Mouse (Mus musculus): ENCODE data around the gene Gm20538. TPM values are rescaled to one million over a fixed set of nuclear protein-coding genes. Genes with fewer than 3 reads are reported as not detected.

The Gm20538 gene
- polyA plus RNA-seq, 1 experiment from 2014 or later: not detected

DNA sequence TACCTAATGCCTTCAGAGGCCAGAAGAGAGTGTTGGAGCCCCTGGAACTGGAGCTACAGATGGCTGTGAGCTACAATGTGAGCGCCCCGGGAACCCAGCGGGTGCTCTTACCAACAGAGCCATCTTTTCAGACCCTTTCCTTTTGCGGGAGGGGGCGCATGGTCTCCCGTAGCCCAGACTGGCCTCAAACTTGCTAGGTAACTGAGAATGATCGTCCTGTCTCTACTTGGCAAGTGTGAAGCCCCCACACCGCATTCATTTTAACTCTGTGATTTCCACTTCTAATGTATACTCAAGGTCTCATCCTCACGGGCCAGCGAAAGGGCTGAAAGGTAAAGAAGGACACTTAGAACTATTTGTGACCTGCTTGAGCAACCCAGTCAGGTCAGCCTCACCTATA is 8.3 kb downstream of the Gm20538 start:
- no peak overlapping the region for H3K4me3 ChIP-seq (ENCODE audit: low read depth, low read length)
- no peak for DNase-seq
- no peak overlapping the region for H3K9ac ChIP-seq (replicated peaks)
- no peaks in the 10 kb centered on the region for H3K4me1 ChIP-seq (ENCODE audit: insufficient read depth)
- peaks cover 5% of the 10 kb centered on the region; the same call in 1 of the 2 replicates for H3K27me3 ChIP-seq (ENCODE audit: insufficient read depth, low read length)
- WGBS (ENCODE audit: insufficient replicate concordance): 67% methylated on average over 10 of the region's 10 CpGs
- H3K9me3 ChIP-seq (ENCODE audit: low read length): peaks cover 8% of the 10 kb centered on the region
- ATAC-seq: no peak
- H3K36me3 ChIP-seq (replicated peaks; ENCODE audit: insufficient read depth, low read length): peaks cover 13% of the 10 kb centered on the region
- TF ChIP-seq EP300 (IDR thresholded peaks at IDR 0.05; ENCODE audit: low read depth) (no peak), CTCF (IDR thresholded peaks at IDR 0.05; ENCODE audit: low read depth) (no peak)
- no peak overlapping the region for H3K27ac ChIP-seq (ENCODE audit: low read depth)
- H3K4me2 ChIP-seq (ENCODE audit: low read depth, low read length): 0 out of 2 replicates have a peak overlapping the region, but pooled peaks have one; percentile 85

DNA sequence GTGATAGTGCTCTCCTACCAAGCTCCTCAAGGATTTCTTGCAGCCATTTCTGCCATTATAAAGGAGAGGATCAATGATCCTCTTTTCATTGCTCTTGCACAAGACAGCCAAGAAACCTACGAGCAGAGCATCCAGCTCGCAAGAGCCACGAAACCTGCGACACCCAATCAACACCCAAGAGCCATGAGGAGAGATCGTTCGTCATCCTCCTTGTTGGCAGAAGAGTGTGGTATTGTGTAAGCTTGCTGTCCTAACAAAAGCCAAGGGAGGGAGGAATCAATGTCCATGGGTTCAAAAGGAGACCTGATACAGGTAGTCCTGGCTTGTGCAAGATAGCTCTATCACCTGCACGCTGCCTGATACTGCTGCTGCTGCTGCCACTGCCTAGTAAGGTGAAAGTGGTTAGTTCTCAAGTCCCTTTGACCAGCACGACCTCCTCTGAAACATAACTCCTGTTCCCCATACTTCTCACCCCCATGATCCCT is 9.9 kb downstream of the Gm20538 start:
- H3K4me3 ChIP-seq (ENCODE audit: low read depth, low read length): no peak overlapping the region
- no peaks in the 10 kb centered on the region for H3K36me3 ChIP-seq (replicated peaks; ENCODE audit: insufficient read depth, low read length)
- no peak overlapping the region for H3K9ac ChIP-seq (replicated peaks)
- ATAC-seq: peak; percentile 78
- H3K4me2 ChIP-seq (ENCODE audit: low read depth, low read length): no peak overlapping the region
- peaks cover 8% of the 10 kb centered on the region for H3K9me3 ChIP-seq (ENCODE audit: low read length)
- DNase-seq: no peak
- no peaks in the 10 kb centered on the region for H3K4me1 ChIP-seq (ENCODE audit: insufficient read depth)
- H3K27me3 ChIP-seq (ENCODE audit: insufficient read depth, low read length): peaks cover 5% of the 10 kb centered on the region; the same call in 1 of the 2 replicates
- TF ChIP-seq CTCF (IDR thresholded peaks at IDR 0.05; ENCODE audit: low read depth) (no peak), EP300 (IDR thresholded peaks at IDR 0.05; ENCODE audit: low read depth) (no peak)
- WGBS (ENCODE audit: insufficient replicate concordance): 68% methylated on average over 8 of the region's 8 CpGs
- H3K27ac ChIP-seq (ENCODE audit: low read depth): no peak overlapping the region

GRCm38 (mm10) chr19:44537416-44537815 is 15.2 kb downstream of the Gm20538 start:
- TF ChIP-seq EP300 (IDR thresholded peaks at IDR 0.05; ENCODE audit: low read depth) (no peak), CTCF (IDR thresholded peaks at IDR 0.05; ENCODE audit: low read depth) (no peak)
- no peak overlapping the region for H3K4me3 ChIP-seq (ENCODE audit: low read depth, low read length)
- no peaks in the 10 kb centered on the region for H3K27me3 ChIP-seq (ENCODE audit: insufficient read depth, low read length)
- no peak overlapping the region for H3K27ac ChIP-seq (ENCODE audit: low read depth)
- no peak for ATAC-seq
- no peak for DNase-seq
- H3K4me2 ChIP-seq (ENCODE audit: low read depth, low read length): no peak overlapping the region
- WGBS (ENCODE audit: insufficient replicate concordance): 76% methylated on average over 8 of the region's 8 CpGs
- H3K36me3 ChIP-seq (replicated peaks; ENCODE audit: insufficient read depth, low read length): no peaks in the 10 kb centered on the region
- H3K4me1 ChIP-seq (ENCODE audit: insufficient read depth): no peaks in the 10 kb centered on the region
- H3K9me3 ChIP-seq (ENCODE audit: low read length): peaks cover 8% of the 10 kb centered on the region
- no peak overlapping the region for H3K9ac ChIP-seq (replicated peaks)

DNA sequence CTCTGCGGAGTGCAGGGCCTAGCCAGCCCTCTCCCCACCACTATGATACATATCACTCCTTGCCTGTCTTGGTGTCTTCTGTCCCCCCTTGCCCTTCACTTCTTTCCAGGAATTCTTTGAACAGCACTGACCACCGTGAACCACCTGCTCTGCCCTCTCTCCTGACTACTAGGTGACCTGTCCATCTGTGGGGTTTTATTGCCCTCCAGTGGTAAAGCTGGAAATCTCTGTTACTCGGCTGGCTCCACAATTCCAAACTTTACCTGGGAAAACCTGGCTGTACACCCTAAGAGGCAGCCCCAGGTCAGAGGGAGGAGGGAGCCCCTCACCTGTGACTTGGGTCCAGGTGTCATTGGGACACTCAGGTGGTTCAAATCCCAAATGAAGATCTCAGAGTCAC is 17.3 kb downstream of the Gm20538 start:
- no peaks in the 10 kb centered on the region for H3K36me3 ChIP-seq (replicated peaks; ENCODE audit: insufficient read depth, low read length)
- no peak overlapping the region for H3K4me2 ChIP-seq (ENCODE audit: low read depth, low read length)
- H3K4me1 ChIP-seq (ENCODE audit: insufficient read depth): no peaks in the 10 kb centered on the region
- H3K27ac ChIP-seq (ENCODE audit: low read depth): no peak overlapping the region
- H3K4me3 ChIP-seq (ENCODE audit: low read depth, low read length): no peak overlapping the region
- 34% methylated on average over 3 of the region's 3 CpGs for WGBS (ENCODE audit: insufficient replicate concordance)
- peaks cover 3% of the 10 kb centered on the region; the same call in 1 of the 2 replicates for H3K9me3 ChIP-seq (ENCODE audit: low read length)
- no peak for DNase-seq
- no peak for ATAC-seq
- no peaks in the 10 kb centered on the region for H3K27me3 ChIP-seq (ENCODE audit: insufficient read depth, low read length)
- no peak overlapping the region for H3K9ac ChIP-seq (replicated peaks)
- TF ChIP-seq CTCF (IDR thresholded peaks at IDR 0.05; ENCODE audit: low read depth) (peak; percentile 54), EP300 (IDR thresholded peaks at IDR 0.05; ENCODE audit: low read depth) (no peak)

- ATAC-seq (no peak), DNase-seq (no peak)
- 71% methylated on average over 6 of the region's 6 CpGs for WGBS (ENCODE audit: insufficient replicate concordance)
- TF ChIP-seq EP300 (IDR thresholded peaks at IDR 0.05; ENCODE audit: low read depth): no peak
- TF ChIP-seq CTCF (IDR thresholded peaks at IDR 0.05; ENCODE audit: low read depth): no peak
- Histone ChIP-seq H3K4me3 (ENCODE audit: low read depth, low read length) (no peak overlapping the region), H3K4me1 (ENCODE audit: insufficient read depth) (no peaks in the 10 kb centered on the region), H3K4me2 (ENCODE audit: low read depth, low read length) (no peak overlapping the region), H3K36me3 (replicated peaks; ENCODE audit: insufficient read depth, low read length) (no peaks in the 10 kb centered on the region), H3K27ac (ENCODE audit: low read depth) (no peak overlapping the region), H3K9ac (replicated peaks) (no peak overlapping the region), H3K9me3 (ENCODE audit: low read length) (no peaks in the 10 kb centered on the region), H3K27me3 (ENCODE audit: insufficient read depth, low read length) (no peaks in the 10 kb centered on the region)
Observed at GRCm38 (mm10) chr19:44530018-44530417, 22.6 kb downstream of the Gm20538 start.

DNA sequence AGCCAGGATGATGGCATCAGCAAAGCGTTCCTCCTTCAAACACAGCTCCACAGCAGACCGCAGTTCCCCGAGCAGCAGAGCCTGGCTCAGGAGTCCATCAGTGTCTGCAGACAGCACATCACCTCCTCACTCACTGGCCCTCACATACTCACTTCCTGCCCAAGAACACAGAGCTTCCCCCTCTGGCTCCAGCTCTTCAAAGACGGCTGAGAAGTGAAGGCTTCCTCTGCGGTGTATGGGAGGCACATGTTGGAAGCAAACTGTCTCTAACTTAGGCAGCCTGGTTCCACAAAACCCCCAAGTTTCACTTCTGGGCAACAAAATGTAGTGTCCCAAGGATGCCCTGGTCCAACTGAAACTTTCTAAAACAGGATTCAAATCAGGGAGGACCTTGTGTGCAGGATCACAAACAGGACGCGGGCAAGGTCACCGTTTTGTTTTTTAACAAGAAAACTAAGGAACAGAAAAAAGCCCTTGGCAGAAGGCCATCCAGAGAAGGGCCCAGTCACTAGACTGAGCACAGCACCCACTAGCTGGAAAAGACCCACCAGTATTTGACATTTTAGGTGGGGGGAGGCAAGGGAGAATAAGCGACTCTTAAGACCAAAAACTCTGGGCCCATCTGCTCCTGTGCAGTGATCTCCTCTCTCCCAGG is 27.0 kb downstream of the Gm20538 start:
- H3K9me3 ChIP-seq (ENCODE audit: low read length): no peaks in the 10 kb centered on the region
- ATAC-seq: no peak
- no peak overlapping the region for H3K27ac ChIP-seq (ENCODE audit: low read depth)
- no peak for DNase-seq
- H3K4me1 ChIP-seq (ENCODE audit: insufficient read depth): no peaks in the 10 kb centered on the region
- WGBS (ENCODE audit: insufficient replicate concordance): 50% methylated on average over 9 of the region's 9 CpGs
- H3K9ac ChIP-seq (replicated peaks): no peak overlapping the region
- H3K4me2 ChIP-seq (ENCODE audit: low read depth, low read length): no peak overlapping the region
- H3K27me3 ChIP-seq (ENCODE audit: insufficient read depth, low read length): no peaks in the 10 kb centered on the region
- no peak overlapping the region for H3K4me3 ChIP-seq (ENCODE audit: low read depth, low read length)
- H3K36me3 ChIP-seq (replicated peaks; ENCODE audit: insufficient read depth, low read length): no peaks in the 10 kb centered on the region
- TF ChIP-seq EP300 (IDR thresholded peaks at IDR 0.05; ENCODE audit: low read depth): no peak
- TF ChIP-seq CTCF (IDR thresholded peaks at IDR 0.05; ENCODE audit: low read depth): no peak

All from liver, postnatal 0 days (tissue).